Mouse (Mus musculus) kidney, adult 11 months (tissue): Measurements from ENCODE around the gene 4921511C20Rik.

ENCODE experiments used
- DNase-seq: peaks from one replicate; pipeline ENCODE4 v3.0.0; 2022

Gene 4921511C20Rik

GRCm38 (mm10) chrX:127393993-127394392 is at the start of gene 4921511C20Rik:
4921511C20Rik (plus strand) TSS chrX:127394293.
- DNase-seq, result no peak
